Mouse (Mus musculus) midbrain, embryonic 16.5 days (tissue): ENCODE measurements around the gene Nop9. TPM values are rescaled to one million over a fixed set of nuclear protein-coding genes. Genes with fewer than 3 reads are reported as not detected.

Experiments
- ATAC-seq: fragments of 200-750 bp; cut with Nextera tagmentation; 2 replicates; pipeline ENCODE4 v1.8.0; 2017; ENCODE audit warnings: moderate TSS enrichment
- H3K27ac ChIP-seq: fragments of 300-500 bp; sonication (generic); 2 replicates; pipeline ENCODE4 v1.5.1; 2014; ENCODE audit warnings: mild to moderate bottlenecking, low read length, mixed read lengths
- H3K27me3 ChIP-seq: fragments of 300-500 bp; sonication (generic); 2 replicates; pipeline ENCODE4 v1.6.1; 2014; ENCODE audit warnings: low read depth, low read length, mixed read lengths; ENCODE audit not compliant: control insufficient read depth, insufficient read depth
- H3K36me3 ChIP-seq: fragments of 300-500 bp; sonication (generic); 2 replicates; pipeline ENCODE4 v1.6.1; 2014; ENCODE audit warnings: mild to moderate bottlenecking, low read length, moderate library complexity, mixed read lengths; ENCODE audit not compliant: control insufficient read depth, insufficient read depth
- H3K4me1 ChIP-seq: fragments of 300-500 bp; sonication (generic); 2 replicates; pipeline ENCODE4 v1.6.1; 2014; ENCODE audit warnings: mild to moderate bottlenecking, low read length, mixed read lengths; ENCODE audit not compliant: control insufficient read depth, insufficient read depth
- H3K4me2 ChIP-seq: fragments of 300-500 bp; sonication (generic); 2 replicates; pipeline ENCODE4 v1.6.1; 2014; ENCODE audit warnings: mild to moderate bottlenecking, low read length, mixed read lengths
- H3K4me3 ChIP-seq: fragments of 300-500 bp; sonication (generic); 2 replicates; pipeline ENCODE4 v1.5.1; 2014; ENCODE audit warnings: low read depth, mild to moderate bottlenecking, low read length, moderate library complexity, mixed read lengths
- H3K9ac ChIP-seq: fragments of 300-500 bp; sonication (generic); 2 replicates; pipeline ENCODE4 v1.6.1; 2014; ENCODE audit warnings: low read depth, low read length, mixed read lengths
- H3K9me3 ChIP-seq: fragments of 300-500 bp; sonication (generic); replicated peaks from 2 replicates; pipeline ENCODE4 v1.6.1; 2014; ENCODE audit warnings: mild to moderate bottlenecking, low read length, mixed read lengths; ENCODE audit not compliant: control insufficient read depth, poor library complexity, severe bottlenecking
- WGBS: fragments of 180-500 bp; shearing (Covaris S2); extraction: QIAGEN DNeasy Blood & Tissue Kit; methylation state at CpG from one replicate; pipeline ENCODE4 v1.1.7; 2014; 5-methylcytosine and 5-hydroxymethylcytosine counted together
- polyA plus RNA-seq: library from polyadenylated mRNA; unstranded; fragments of >200 nt; fragmentation: Nextera tagmentation; extraction: Ambion mirVana; gene quantifications from 2 replicates; pipeline ENCODE4 v1.2.1, GENCODE M21; 2015

Gene Nop9
- polyA plus RNA-seq, 1 experiment from 2014 or later, result 25.9 TPM

DNA sequence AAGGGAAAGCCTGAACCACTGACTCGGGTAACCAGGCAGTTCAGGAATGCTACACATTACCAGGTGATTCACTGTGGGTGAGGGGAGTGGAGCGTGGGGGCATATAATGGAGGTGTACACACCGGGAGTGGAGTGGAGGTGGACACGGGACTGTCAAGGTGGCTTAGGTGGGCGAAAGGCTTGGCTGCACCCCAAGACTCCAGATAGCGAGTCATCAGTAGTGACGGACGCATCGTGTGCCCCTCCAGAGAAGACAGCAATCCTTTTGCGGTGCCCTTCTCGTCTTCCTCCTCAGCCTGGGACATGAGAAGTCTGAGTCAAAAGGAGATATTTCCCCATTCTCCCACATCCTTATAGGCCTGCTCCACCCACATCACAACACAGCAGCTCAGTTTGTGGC, 32.3 kb downstream of the Nop9 start:
- Histone ChIP-seq H3K27ac (no peak overlapping the region), H3K36me3 (no peaks in the 10 kb centered on the region), H3K4me3 (no peak overlapping the region), H3K9ac (no peak overlapping the region), H3K27me3 (peaks cover 19% of the 10 kb centered on the region), H3K9me3 (no peaks in the 10 kb centered on the region), H3K4me1 (no peaks in the 10 kb centered on the region), H3K4me2 (no peak overlapping the region)
- WGBS, result 87% methylated on average over 11 of the region's 11 CpGs
- no peak for ATAC-seq

- Histone ChIP-seq H3K9ac (no peak overlapping the region), H3K27me3 (peaks cover 19% of the 10 kb centered on the region)
- ATAC-seq, result no peak
These were observed 33.2 kb downstream of the Nop9 start for GRCm38 (mm10) chr14:55778686-55779085.

DNA sequence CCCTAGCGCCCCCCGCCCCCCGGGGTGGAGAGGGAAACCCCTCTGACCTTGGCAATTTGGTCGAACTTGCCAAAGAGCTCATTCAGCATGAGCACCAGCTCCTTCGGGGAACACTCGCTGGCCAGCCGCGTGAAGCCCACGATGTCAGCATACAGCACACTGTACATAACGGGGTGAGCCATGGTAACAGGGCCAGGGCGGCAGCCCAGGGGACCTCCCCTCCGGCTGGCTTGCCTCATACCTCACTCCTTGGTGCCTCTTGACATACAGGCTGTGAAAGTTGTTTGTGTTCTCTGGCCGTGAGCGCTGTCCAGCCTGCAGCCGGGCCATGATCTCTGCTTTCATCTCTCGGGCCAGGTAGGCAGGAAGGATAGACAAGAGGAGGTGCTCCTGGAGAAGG, 34.2 kb downstream of the Nop9 start:
- WGBS, result 69% methylated on average over 16 of the region's 16 CpGs

More at GRCm38 (mm10) chr14:55778686-55779085, 33.2 kb downstream of the Nop9 start:
- H3K27ac ChIP-seq, result no peak overlapping the region
- no peak overlapping the region for H3K4me3 ChIP-seq
- H3K9me3 ChIP-seq, result no peaks in the 10 kb centered on the region
- H3K4me1 ChIP-seq, result peaks cover 2% of the 10 kb centered on the region; the same call in 1 of the 2 replicates
- H3K36me3 ChIP-seq, result no peaks in the 10 kb centered on the region
- no peak overlapping the region for H3K4me2 ChIP-seq
- 90% methylated on average over 15 of the region's 15 CpGs for whole genome bisulfite sequencing

GRCm38 (mm10) chr14:55780736-55781135, 35.2 kb downstream of the Nop9 start:
- peaks cover 35% of the 10 kb centered on the region for H3K27me3 ChIP-seq
- WGBS, result 83% methylated on average over 11 of the region's 11 CpGs
- peaks cover 5% of the 10 kb centered on the region; the same call in 1 of the 2 replicates for H3K4me1 ChIP-seq
- no peak overlapping the region for H3K9ac ChIP-seq
- H3K4me3 ChIP-seq, result no peak overlapping the region
- no peak overlapping the region for H3K4me2 ChIP-seq
- no peaks in the 10 kb centered on the region for H3K36me3 ChIP-seq
- no peak overlapping the region for H3K27ac ChIP-seq
- no peak for ATAC-seq
- H3K9me3 ChIP-seq, result no peaks in the 10 kb centered on the region

More for the DNA sequence above, 34.2 kb downstream of the Nop9 start:
- Histone ChIP-seq H3K9me3 (no peaks in the 10 kb centered on the region), H3K4me3 (no peak overlapping the region), H3K27me3 (peaks cover 24% of the 10 kb centered on the region), H3K9ac (no peak overlapping the region), H3K4me1 (peaks cover 5% of the 10 kb centered on the region; the same call in 1 of the 2 replicates), H3K36me3 (no peaks in the 10 kb centered on the region), H3K4me2 (no peak overlapping the region), H3K27ac (no peak overlapping the region)
- ATAC-seq, result no peak

DNA sequence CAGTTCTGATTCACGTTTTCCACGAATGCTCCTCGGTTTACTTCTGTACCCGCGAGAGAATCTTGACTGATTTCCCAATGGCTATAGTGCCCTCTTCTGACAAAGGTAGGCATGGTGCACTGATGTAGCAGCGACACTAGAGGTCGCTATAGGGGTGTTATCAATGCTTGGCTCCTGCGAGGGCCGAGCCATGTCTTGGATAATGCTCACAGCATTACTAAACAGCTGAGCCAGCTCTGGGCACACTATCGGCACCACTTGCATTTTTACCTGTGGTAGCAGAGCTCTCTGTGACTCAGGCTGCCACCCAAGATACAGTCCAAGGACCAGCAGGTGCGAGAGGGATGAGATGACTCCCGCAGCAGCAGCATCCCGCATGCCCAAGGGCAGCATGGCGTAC, 35.8 kb downstream of the Nop9 start:
- H3K4me3 ChIP-seq, result peak overlapping the region; percentile 21; the same call in 1 of the 2 replicates
- H3K4me1 ChIP-seq, result peaks cover 5% of the 10 kb centered on the region; the same call in 1 of the 2 replicates
- no peak overlapping the region for H3K27ac ChIP-seq
- ATAC-seq, result peak; percentile 82
- H3K27me3 ChIP-seq, result peaks cover 41% of the 10 kb centered on the region
- WGBS, result 16% methylated on average over 14 of the region's 14 CpGs
- H3K4me2 ChIP-seq, result peak overlapping the region; percentile 50
- no peaks in the 10 kb centered on the region for H3K9me3 ChIP-seq
- no peaks in the 10 kb centered on the region for H3K36me3 ChIP-seq
- peak overlapping the region; percentile 39 for H3K9ac ChIP-seq

- no peak for ATAC-seq
- Histone ChIP-seq H3K4me3 (no peak overlapping the region), H3K27me3 (peaks cover 52% of the 10 kb centered on the region), H3K9ac (no peak overlapping the region), H3K9me3 (no peaks in the 10 kb centered on the region), H3K27ac (no peak overlapping the region), H3K36me3 (no peaks in the 10 kb centered on the region), H3K4me2 (no peak overlapping the region), H3K4me1 (peaks cover 5% of the 10 kb centered on the region; the same call in 1 of the 2 replicates)
- 60% methylated on average over 9 of the region's 9 CpGs for WGBS
These were observed 37.0 kb downstream of the Nop9 start for GRCm38 (mm10) chr14:55782361-55782960.

- H3K4me3 ChIP-seq, result peak overlapping the region; percentile 14
- peak overlapping the region; percentile 25 for H3K4me2 ChIP-seq
- WGBS, result under 1% methylated on average over 31 of the region's 31 CpGs
- H3K27me3 ChIP-seq, result peaks cover 61% of the 10 kb centered on the region
- no peak overlapping the region for H3K27ac ChIP-seq
- H3K36me3 ChIP-seq, result no peaks in the 10 kb centered on the region
- H3K9me3 ChIP-seq, result no peaks in the 10 kb centered on the region
- H3K9ac ChIP-seq, result no peak overlapping the region
- ATAC-seq, result no peak
- peaks cover 5% of the 10 kb centered on the region; the same call in 1 of the 2 replicates for H3K4me1 ChIP-seq
These were observed 37.9 kb downstream of the Nop9 start for GRCm38 (mm10) chr14:55783171-55783957.

DNA sequence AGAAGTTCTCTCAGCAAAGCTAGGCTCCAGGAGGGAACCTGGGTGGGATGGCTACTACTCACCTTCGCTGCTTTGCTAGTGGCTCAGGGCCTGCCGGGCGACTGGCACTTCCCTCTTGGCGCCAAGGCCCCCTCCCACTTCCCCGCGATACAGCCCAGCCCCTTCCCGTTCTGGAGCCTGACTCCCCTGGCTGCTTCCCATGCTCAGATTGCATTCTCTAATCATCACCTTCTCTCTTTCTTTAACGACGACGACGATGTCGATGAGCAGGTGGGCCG, 38.4 kb downstream of the Nop9 start, which contains the start of gene Adcy4:
Gene Adcy4 (minus strand): TSS at position 138 of the 278 bp plus-strand sequence.
- Histone ChIP-seq H3K27ac (no peak within 1 kb of the TSS), H3K27me3 (peaks cover 66% of the 10 kb centered on the region), H3K4me2 (peak within 1 kb of the TSS; percentile 25), H3K4me3 (peak within 1 kb of the TSS; percentile 14), H3K9me3 (no peaks in the 10 kb centered on the region), H3K9ac (no peak within 1 kb of the TSS), H3K4me1 (peaks cover 5% of the 10 kb centered on the region; the same call in 1 of the 2 replicates), H3K36me3 (no peaks in the 10 kb centered on the region)
- no peak for ATAC-seq
- 5% methylated on average over 13 of the region's 13 CpGs for WGBS

DNA sequence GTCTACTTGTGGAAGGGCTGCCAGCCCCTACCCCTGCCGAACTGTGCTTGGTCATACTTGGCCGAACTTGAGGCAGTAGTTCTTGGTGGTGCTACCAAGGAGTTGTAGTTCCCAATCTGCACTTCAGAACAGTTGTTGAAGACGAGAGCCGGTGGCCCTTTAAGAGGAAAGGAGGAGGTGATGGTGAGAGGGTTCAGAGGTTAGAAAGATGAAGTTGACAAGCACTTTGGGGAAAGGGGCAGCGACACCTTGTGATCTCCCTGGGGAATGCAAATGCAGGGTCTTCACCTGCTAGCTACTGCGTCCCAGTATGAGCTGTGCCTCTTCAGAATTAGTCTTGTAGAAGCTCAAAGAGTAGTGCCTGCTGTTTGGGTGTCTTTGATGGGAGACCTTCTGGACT, 39.7 kb downstream of the Nop9 start:
- Histone ChIP-seq H3K9me3 (no peaks in the 10 kb centered on the region), H3K36me3 (no peaks in the 10 kb centered on the region), H3K4me3 (no peak overlapping the region), H3K4me1 (peaks cover 5% of the 10 kb centered on the region; the same call in 1 of the 2 replicates), H3K9ac (no peak overlapping the region), H3K4me2 (no peak overlapping the region), H3K27ac (no peak overlapping the region), H3K27me3 (peaks cover 78% of the 10 kb centered on the region)
- 23% methylated on average over 6 of the region's 6 CpGs for WGBS
- ATAC-seq, result no peak
